Mouse (Mus musculus): ENCODE data around the gene Rras2. TPM values are rescaled to one million over a fixed set of nuclear protein-coding genes. Genes with fewer than 3 reads are reported as not detected.

The Rras2 gene
- polyA plus RNA-seq, 1 experiment, result not detected

DNA sequence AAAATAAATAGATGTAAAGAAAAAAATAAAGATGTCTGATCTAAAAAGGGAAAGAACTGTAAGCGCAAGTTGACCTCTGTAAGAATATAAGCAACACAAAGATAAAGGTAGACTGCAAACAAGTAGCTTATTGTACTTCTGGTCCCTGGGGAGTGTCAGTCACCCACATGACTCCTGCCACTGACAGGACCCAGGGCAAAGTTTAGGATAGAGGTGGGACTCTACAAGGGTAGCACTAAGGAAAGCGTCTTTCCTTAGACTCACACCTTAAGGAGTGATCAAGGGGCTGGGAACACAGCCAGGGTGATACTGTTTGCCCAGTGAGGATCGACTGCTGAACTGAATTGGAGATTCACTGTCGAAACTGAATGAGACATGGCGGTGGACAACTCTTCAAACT lies 28.7 kb downstream of the Rras2 start:
- TF ChIP-seq GATA1 (IDR thresholded peaks at IDR 0.05; ENCODE audit: low read length), result no peak

DNA sequence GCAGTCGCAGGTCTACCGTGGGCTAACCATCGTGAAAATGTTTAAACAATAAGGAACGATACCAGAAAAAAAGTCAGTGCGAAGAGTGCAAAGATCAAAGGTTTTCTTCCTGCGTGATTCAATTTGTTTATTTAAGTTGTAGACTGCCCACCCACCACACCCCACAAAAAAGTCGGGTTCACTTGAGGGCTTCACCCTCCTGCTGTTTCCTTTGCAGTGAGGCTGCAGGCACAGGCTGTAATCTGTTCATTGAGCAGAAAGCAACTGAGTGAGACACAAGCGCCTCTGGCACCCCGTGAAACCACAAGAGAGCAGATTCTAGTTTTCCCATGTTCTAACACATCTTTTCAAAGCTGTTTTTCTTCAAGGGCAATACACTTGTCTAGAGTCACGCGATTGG lies 29.6 kb downstream of the Rras2 start:
- TF ChIP-seq GATA1 (IDR thresholded peaks at IDR 0.05; ENCODE audit: low read length), result no peak

DNA sequence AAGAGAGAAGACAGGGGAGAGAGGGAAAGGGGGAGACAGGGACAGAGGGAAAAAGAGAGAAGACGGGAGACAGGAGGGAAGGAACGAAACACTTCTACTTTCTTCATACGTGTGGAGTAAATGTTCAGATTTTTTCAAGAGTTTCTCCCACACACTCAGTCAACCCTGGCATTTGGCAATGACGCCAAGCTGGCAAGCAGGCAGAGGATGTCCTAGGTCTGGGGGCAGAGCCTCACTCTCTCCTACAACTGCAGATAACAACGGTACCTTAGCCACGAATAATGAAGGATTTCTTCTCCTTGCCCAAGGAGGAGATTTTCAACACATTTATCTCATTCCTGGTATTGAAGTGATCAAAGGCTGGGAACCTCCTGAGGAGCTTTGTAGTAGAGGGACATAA lies 30.2 kb downstream of the Rras2 start:
- TF ChIP-seq GATA1 (IDR thresholded peaks at IDR 0.05; ENCODE audit: low read length), result no peak

DNA sequence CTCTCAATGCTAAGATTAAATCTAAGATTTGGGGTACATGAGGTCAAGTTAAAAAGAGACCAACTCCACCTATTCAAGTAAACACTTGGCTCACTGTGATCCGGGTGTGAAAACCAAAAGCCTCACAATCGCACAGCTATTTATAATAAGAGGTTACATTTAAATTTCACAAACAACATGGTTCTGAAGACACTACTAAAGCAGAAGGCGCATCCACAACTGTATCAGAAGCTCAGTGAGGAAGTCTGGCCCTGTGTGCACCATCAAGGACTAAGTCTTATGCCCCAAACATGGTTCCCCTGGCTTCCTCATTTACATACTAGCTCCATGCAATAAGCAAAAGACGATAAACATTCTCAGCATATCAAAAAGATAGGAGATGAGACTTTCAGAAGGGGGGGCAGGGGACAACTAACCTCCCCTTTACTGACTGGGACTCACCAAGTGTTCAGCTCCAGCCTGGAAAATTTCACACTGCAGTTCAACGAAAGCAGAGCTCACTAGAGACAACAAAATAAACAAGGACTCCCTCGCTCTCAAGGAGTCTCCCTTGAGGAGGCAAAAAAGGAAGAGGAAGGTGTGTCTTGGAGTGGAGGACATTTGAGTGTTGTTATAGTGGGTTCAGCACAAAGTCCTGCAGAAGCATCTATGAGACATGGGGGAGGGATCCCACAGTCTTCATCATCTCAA lies 31.4 kb downstream of the Rras2 start:
- TF ChIP-seq GATA1 (IDR thresholded peaks at IDR 0.05; ENCODE audit: low read length), result no peak

DNA sequence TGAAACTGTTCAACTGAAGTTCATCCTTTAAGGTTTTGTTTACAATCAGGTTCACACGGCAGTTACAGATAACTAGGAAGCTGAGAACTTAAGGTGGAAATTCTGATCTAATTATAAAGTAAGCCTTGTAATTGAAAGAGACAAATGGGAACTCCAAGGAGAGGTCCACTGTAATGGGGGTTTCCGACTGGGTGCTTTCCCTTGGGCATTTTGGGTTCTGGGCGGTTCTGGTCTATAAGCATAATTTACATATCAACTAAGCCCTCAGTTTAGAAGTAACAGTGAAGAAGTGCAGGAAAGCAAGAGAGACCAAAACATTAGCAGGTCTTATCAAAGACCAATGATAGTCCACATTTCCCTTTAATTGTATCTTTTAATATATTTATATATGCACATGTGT lies 33.8 kb downstream of the Rras2 start:
- TF ChIP-seq GATA1 (IDR thresholded peaks at IDR 0.05; ENCODE audit: low read length), result no peak

DNA sequence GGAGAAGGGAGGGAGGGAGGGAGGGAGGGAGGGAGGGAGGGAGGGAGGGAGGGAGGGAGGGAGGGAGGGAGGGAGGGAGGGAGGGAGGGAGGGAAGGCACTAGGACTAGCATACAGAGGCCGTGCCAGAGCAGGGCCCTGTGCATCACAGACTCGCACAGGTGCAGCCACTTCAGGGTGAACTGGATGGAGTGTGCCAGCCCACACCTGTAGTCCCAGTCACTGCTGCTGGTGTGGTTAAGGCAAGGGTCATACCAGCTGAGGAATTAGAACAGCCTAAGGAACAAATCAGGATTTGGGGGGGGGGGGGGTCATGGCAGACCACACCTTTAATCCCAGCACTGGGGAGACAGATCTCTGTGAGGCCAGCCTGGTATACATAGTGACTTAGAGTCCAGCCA lies 34.5 kb downstream of the Rras2 start:
- TF ChIP-seq GATA1 (IDR thresholded peaks at IDR 0.05; ENCODE audit: low read length), result no peak

DNA sequence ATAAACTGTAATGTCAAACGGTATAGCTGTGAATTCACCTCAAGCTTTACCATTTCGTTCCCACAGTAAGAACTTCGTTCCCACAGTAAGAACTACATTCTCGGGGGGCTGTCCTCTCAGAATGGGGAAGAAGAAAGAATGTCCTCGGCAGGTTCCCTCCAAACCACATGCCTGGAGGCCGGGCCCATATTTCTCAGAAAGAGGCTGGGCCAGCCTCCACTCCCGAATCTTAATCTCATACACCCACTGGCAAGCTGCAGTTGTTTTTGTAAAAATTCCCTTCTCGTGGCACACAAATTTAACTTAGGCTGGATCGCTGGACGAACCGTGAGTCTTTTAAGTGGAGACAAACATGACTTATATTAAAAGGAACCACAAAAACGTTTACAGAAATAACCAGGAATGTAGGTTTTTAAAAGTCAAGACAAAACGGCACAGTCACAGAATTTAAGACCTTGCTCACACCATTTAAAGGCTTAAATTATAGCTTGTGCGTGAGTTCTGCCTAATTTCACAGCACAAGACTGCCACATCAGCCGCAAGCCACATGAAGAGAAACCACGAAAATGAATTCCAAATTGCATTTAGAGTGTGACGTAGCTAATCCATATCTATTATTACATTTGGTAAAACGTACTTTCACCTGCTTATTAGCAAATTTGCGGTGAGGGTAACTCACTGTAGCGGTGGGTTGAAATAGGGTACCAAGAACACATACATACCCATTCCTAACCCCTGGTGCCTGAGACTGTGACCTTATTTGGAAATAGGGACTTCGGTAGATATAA lies 35.8 kb downstream of the Rras2 start:
- TF ChIP-seq GATA1 (IDR thresholded peaks at IDR 0.05; ENCODE audit: low read length), result no peak

DNA sequence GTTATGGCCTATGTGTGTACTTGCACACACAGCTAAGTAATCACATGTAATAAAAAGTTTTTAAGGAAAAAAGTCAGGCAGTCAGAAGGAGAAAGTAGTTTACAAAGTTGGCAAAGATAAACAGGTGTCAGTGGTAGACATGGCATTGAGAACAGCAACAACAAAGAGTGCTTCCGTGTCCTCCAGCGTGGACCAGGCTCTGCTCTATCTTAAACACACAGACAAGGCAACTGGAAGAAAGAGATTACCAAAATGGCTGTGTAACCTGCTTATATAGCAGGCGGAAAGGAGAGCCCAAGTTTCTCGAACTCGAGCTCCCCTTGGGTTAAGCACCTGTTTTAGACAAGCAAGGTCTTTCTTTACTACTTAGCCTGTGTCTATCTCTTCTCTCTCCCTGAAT lies 37.3 kb downstream of the Rras2 start:
- TF ChIP-seq GATA1 (IDR thresholded peaks at IDR 0.05; ENCODE audit: low read length), result no peak

DNA sequence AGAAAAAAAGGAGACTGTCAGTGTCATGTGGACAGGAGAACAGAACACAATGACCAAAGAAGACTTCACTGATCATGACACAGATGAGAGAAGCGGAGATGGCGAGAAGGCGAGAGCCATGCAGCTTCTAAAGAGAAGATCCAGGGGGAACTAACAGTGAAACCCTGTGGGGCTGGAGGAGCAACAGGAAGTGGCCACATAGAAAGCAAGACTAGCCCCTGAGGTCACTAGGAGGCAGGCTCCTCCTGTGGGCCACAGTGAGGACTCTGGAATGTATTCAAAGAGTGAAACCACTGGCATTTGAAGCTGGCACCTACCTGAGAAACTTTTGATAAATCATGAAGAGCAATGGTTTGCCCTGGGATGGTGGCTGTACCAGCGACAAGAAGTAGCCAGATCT lies 38.2 kb downstream of the Rras2 start:
- TF ChIP-seq GATA1 (IDR thresholded peaks at IDR 0.05; ENCODE audit: low read length), result no peak

DNA sequence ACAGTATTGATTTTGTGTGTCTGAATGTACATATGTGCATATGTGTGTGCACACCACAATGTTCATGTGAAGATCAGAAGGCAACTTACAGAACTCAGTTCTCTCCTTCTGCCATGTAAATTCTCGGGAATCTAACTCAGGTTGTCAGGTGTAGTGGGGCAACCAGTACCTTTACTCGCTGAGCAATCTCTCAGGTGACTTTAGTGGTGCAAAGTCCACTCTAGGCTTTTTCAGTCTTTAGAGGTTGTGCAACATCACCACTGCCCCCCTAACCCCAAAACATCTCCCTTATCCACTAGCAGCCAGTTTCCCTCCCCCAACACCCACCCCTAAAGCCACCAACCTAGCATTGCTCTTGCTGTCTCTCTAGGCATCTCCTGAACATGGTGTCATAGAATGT lies 43.0 kb downstream of the Rras2 start:
- no peak for TF ChIP-seq GATA1 (IDR thresholded peaks at IDR 0.05; ENCODE audit: low read length)

DNA sequence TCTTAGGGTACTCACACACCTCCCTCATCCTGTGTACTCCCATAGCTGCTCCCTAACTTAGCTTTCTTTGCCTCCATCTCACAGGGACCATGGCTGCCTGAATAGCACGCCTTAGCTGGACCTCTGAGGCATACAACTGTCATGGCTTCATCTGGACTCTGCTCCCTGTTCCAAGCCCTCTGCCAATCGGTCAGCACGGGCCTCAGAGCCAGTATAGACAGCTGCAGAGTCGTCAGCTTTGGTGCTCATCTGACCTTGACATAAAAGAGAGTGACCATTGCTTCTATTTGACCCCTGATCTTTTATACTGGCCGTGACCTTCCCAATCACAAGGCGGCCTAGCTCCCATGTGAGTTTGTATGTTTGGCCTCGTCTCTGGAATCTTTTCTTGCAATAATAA lies 43.4 kb downstream of the Rras2 start:
- TF ChIP-seq GATA1 (IDR thresholded peaks at IDR 0.05; ENCODE audit: low read length), result no peak

DNA sequence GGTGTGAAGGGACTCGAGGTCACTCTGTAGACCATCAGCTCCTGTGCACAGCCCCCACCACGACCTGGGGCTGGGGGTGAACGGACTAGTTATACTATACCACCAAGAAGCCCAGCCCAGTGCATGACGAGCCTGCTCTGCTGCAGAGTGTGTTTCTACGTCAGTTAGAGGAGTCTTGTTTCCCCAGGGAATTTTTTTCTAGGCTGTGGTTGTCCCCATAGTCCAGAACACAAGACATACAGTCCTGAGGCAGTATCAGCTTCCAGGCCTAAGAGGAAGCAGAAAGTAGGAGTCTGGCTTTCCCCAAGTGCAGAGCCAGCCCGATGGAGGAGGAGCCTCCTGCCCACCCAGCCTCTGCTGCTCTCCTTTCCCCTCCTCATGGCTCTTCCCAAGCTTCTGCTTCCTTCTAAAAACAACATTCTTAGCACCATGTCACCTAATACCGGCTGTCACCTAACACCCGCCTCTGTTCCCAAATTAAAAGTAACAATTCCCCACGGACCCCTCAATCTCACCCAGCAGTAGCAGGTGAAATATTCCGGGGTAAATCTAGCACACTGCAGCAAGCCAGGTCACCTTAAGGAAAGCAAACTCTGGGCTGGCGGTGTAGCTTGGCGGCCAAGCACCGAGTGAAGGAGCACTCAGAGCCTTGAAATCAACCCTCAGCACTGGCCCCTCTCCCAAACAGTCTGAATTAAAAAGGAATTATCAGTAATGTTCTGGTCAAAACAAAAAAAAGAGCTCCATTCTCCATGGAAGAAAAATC lies 45.5 kb downstream of the Rras2 start:
- no peak for TF ChIP-seq GATA1 (IDR thresholded peaks at IDR 0.05; ENCODE audit: low read length)

DNA sequence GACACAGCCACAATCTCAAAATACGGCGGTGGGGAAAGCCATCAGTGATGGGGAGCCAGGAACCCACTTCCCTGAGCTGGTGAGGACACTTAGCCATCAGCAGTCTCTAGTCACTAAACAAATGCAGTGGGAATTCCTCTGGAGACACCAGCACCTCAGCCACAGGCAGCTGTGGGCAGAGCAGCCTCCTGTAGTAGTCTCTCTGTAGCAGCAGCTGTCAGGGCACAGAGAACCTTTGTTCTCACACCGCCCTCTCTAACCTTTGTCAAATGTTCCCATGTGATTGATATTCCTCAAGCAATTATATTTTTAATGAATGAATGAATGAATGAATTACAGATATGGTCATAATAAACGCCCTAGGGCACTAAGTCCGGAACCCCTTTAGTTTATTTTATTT lies 46.2 kb downstream of the Rras2 start:
- no peak for TF ChIP-seq GATA1 (IDR thresholded peaks at IDR 0.05; ENCODE audit: low read length)

DNA sequence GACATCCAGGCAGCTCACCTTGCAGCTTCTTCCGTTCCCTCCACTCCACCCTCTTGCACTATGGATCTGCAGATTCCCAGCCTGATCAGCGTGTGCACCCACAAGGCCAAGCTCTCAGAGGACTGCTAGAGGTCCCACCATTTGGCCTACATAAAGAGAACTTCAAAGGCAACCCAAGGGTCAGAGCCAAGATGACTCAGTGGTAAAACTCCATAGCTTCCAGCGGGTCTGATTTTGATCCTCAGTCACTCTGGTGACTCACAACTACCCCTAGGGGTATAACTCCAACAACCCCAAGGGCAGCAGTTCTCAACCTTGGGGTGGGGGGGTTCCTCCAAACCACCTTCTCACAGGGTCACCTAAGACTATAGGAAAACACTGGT lies 47.1 kb downstream of the Rras2 start:
- no peak for TF ChIP-seq GATA1 (IDR thresholded peaks at IDR 0.05; ENCODE audit: low read length)

DNA sequence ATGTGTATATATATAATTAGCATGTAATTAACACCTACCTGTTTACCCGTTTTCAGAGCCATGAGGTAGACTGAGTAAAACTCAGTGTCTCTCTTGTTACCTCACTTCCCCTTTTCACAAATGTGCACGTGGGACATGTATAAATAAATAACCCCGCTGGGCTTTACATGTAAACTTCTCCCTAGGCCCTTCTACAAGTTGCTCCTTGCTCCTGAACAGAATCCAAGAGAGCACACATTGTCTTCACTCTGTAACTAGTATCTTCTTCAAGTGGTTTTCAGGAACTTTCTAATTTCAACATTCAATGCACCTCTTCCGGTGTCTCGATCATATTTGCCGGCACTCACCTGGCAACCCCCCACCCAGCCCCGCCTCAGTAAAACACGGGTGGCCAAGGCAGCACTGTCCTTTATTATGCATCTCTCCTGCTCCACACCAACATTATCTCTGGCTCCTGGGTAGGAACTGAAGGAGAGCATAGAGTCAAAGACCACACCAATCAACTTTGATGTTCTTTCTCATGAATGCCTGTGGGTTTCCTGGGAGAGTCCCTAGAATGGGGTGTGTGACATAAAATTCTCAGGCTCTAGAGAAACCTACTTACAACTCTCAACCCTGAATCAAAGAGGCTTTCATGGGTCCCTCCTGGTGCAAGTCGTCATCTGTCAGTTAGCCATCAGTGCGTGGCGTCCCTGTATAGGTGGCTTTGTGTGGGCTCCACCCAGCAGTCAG lies 47.7 kb downstream of the Rras2 start:
- no peak for TF ChIP-seq GATA1 (IDR thresholded peaks at IDR 0.05; ENCODE audit: low read length)

All from G1E-ER4 (cell line).